Mouse (Mus musculus) heart, postnatal 0 days (tissue): ENCODE measurements around the gene Mdga1.

ENCODE experiments used
- CTCF ChIP-seq: IDR thresholded peaks from 2 replicates; pipeline ENCODE4 v1.5.1; 2016; ENCODE audit warnings: antibody characterized with exemption, control low read depth, low read depth
- EP300 ChIP-seq: IDR thresholded peaks from 2 replicates; pipeline ENCODE4 v1.6.1; 2016; ENCODE audit warnings: antibody characterized with exemption, low read depth

DNA sequence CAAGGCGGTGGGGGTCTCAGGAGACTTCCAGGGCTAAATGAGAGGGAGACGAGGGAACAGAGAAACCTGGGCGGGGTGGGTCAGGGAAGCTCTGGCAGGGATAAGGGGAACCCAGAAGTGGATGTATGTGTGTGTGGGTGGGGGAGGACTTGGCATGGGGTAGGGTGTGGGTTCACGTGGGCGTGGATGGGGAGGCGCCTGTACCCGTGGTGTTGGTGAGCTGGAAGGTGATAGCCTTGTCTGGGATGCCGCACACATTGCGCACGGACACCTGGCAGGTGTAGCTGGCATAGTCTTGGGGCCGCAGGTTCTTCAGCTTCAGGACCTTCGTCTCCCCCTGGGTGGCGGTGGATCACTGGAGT is 120.5 kb downstream of the Mdga1 start:
- TF ChIP-seq CTCF: no peak
- TF ChIP-seq EP300: no peak
